Mouse (Mus musculus) large intestine, adult 2 months (tissue): Measurements from ENCODE around the gene Nat9. TPM values are rescaled to one million over a fixed set of nuclear protein-coding genes. Genes with fewer than 3 reads are reported as not detected.

Experiments
- DNase-seq: peaks from one replicate; pipeline ENCODE4 v3.0.0-alpha.2; 2012; ENCODE audit warnings: low read depth, low spot score
- WGBS: fragments of 180-500 bp; shearing (Covaris S2); methylation state at CpG from one replicate; pipeline ENCODE4 v1.1.7; 2018; 5-methylcytosine and 5-hydroxymethylcytosine counted together
- polyA plus RNA-seq: library from polyadenylated mRNA; depleted of rRNA; stranded (reverse); fragments of >200 nt; gene quantifications from 2 replicates; pipeline ENCODE4 v1.2.3, GENCODE M21; 2012; rRNA removed

The Nat9 gene
- polyA plus RNA-seq, 1 experiment = 25.4 TPM

- WGBS = 21% methylated on average over 10 of the region's 10 CpGs
- DNase-seq = no peak
Observed at GRCm38 (mm10) chr11:115160883-115161577, 26.6 kb downstream of the Nat9 start.

- DNase-seq = no peak
- WGBS = 48% methylated on average over 11 of the region's 11 CpGs
Observed at GRCm38 (mm10) chr11:115160016-115160797, 27.5 kb downstream of the Nat9 start.

- 36% methylated on average over 12 of the region's 12 CpGs for WGBS
Observed at GRCm38 (mm10) chr11:115157933-115158719, 29.5 kb downstream of the Nat9 start.

GRCm38 (mm10) chr11:115155053-115155634 lies 32.5 kb downstream of the Nat9 start:
- DNase-seq = no peak
- 9% methylated on average over 5 of the region's 5 CpGs for WGBS

More at GRCm38 (mm10) chr11:115157933-115158719, 29.5 kb downstream of the Nat9 start:
- no peak for DNase-seq

- under 1% methylated on average over 35 of the region's 35 CpGs for WGBS
- no peak for DNase-seq
Observed at GRCm38 (mm10) chr11:115153699-115154292, 33.9 kb downstream of the Nat9 start.

GRCm38 (mm10) chr11:115153088-115153487 lies 34.6 kb downstream of the Nat9 start:
- WGBS = 73% methylated on average over 9 of the region's 9 CpGs
- no peak for DNase-seq

GRCm38 (mm10) chr11:115151755-115152429 lies 35.8 kb downstream of the Nat9 start:
- DNase-seq = no peak
- WGBS = 7% methylated on average over 15 of the region's 15 CpGs

GRCm38 (mm10) chr11:115150741-115151254 lies 36.9 kb downstream of the Nat9 start:
- no peak for DNase-seq
- WGBS = 33% methylated on average over 6 of the region's 6 CpGs

GRCm38 (mm10) chr11:115147813-115148212 lies 39.8 kb downstream of the Nat9 start:
- WGBS = 79% methylated on average over 4 of the region's 4 CpGs
- DNase-seq = no peak

- no peak for DNase-seq
- WGBS = 70% methylated on average over 2 of the region's 2 CpGs
Observed at GRCm38 (mm10) chr11:115141970-115142369, 45.7 kb downstream of the Nat9 start.

- 68% methylated on average over 5 of the region's 5 CpGs for WGBS
- DNase-seq = no peak
Observed at GRCm38 (mm10) chr11:115138597-115139262, 48.9 kb downstream of the Nat9 start.

- 64% methylated on average over 8 of the region's 8 CpGs for WGBS
- no peak for DNase-seq
Observed at GRCm38 (mm10) chr11:115133800-115134199, 53.9 kb downstream of the Nat9 start, which contains the start of gene Cd300lf. TSS of gene Cd300lf (minus strand) at chr11:115133992.

Other genes with a start within 250 kb of the Nat9 start
- 0.63 and 1.2 TPM in 2 replicates for gene Cd300c, start 218.7 kb downstream of the Nat9 start, polyA plus RNA-seq
- gene Cd300ld, start 197.9 kb downstream of the Nat9 start, polyA plus RNA-seq = 1.6 and 2.3 TPM in 2 replicates
- gene Cd300c2, start 186.0 kb downstream of the Nat9 start, polyA plus RNA-seq = 8.0 and 10.1 TPM in 2 replicates
- not detected in 2 replicates for gene Cd300ld2, start 171.7 kb downstream of the Nat9 start, polyA plus RNA-seq
- gene Cd300ld4, start 160.8 kb downstream of the Nat9 start, polyA plus RNA-seq = 0.29 TPM in 1 of 2 replicates, not detected in the other
- 0.89 TPM in 1 of 2 replicates, not detected in the other for gene Cd300ld5, start 150.1 kb downstream of the Nat9 start, polyA plus RNA-seq
- gene Cd300ld3, start 139.4 kb downstream of the Nat9 start, polyA plus RNA-seq = 2.9 and 3.7 TPM in 2 replicates
- gene Cd300e, start 125.7 kb downstream of the Nat9 start, polyA plus RNA-seq = 0.19 and 0.59 TPM in 2 replicates
- gene Rab37, start 96.4 kb downstream of the Nat9 start, polyA plus RNA-seq = 3.5 and 4.5 TPM in 2 replicates
- gene Cd300lf, start 53.9 kb downstream of the Nat9 start, polyA plus RNA-seq = 4.8 and 6.3 TPM in 2 replicates
- 492 and 733 TPM in 2 replicates for gene Slc9a3r1, start 24.5 kb downstream of the Nat9 start, polyA plus RNA-seq
- gene Tmem104, start 372 bp downstream of the Nat9 start, polyA plus RNA-seq = 7.9 and 10.1 TPM in 2 replicates
- 0.04 TPM in 2 replicates for gene Grin2c, start 79.4 kb upstream of the Nat9 start, polyA plus RNA-seq
- 10.0 and 11.8 TPM in 2 replicates for gene Fdxr, start 89.2 kb upstream of the Nat9 start, polyA plus RNA-seq
- 0.51 and 0.53 TPM in 2 replicates for gene Fads6, start 109.8 kb upstream of the Nat9 start, polyA plus RNA-seq
- 0.05 and 0.63 TPM in 2 replicates for gene Otop2, start 119.3 kb upstream of the Nat9 start, polyA plus RNA-seq
- 0.02 and 0.11 TPM in 2 replicates for gene Ush1g, start 134.2 kb upstream of the Nat9 start, polyA plus RNA-seq
- 0.06 and 0.12 TPM in 2 replicates for gene Otop3, start 146.9 kb upstream of the Nat9 start, polyA plus RNA-seq
- gene Hid1, start 179.9 kb upstream of the Nat9 start, polyA plus RNA-seq = 25.7 and 34.6 TPM in 2 replicates
- 4.0 and 4.2 TPM in 2 replicates for gene Cdr2l, start 194.1 kb upstream of the Nat9 start, polyA plus RNA-seq
- gene Mrpl58, start 215.9 kb upstream of the Nat9 start, polyA plus RNA-seq = 77.6 and 92.0 TPM in 2 replicates
- 177 and 188 TPM in 2 replicates for gene Atp5h, start 232.1 kb upstream of the Nat9 start, polyA plus RNA-seq
- 24.2 and 29.0 TPM in 2 replicates for gene Kctd2, start 232.3 kb upstream of the Nat9 start, polyA plus RNA-seq